Comparison of ENCODE assay signal across 16 mouse cellular contexts in the genomic region with DNA sequence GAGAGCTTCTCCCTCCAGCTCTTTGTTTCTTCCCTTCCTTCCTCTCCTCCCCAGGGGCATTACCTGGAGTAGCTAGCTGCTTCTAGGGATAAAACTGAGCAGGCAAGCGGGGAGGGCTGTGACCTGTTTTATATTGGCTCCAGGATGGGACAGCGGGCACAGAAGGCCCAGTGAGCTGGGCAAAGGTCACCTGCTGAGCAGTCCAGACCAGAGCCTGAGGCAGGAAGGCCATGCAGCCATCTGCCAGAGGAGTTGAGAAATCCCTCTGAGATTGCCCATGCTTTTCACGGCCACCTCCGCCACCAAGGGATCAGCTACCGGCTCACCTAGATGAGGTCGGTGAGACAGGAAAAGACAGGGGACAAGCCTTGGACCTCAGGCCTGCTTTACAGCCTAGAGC. TPM values are rescaled to one million over a fixed set of nuclear protein-coding genes. Genes with fewer than 3 reads are reported as not detected.
DNase-seq lines count a peak whose midpoint lies in the region; ATAC-seq and TF ChIP-seq lines count a peak whose summit lies in the region.
"Had no signal": no experiment of that assay in that cellular context is flagged by ENCODE, and none has a peak within 500 bp of the region (broad histone marks: within the 10 kb centered on the region; RNA-seq: fewer than 3 reads in every experiment).

No protein-coding gene starts in this region.

- no peaks in the 10 kb centered on the region for H3K9me3 ChIP-seq in kidney, embryonic 16.5 days (ENCODE audit: low read length)
- H3K9me3 ChIP-seq: heart, embryonic 13.5 days; hindbrain, embryonic 13.5 days; limb, embryonic 15.5 days had no signal

- 24% methylated on average over 6 of the region's 6 CpGs for WGBS in liver, adult 2 months
- WGBS in kidney, embryonic 16.5 days, result 74% methylated on average over 6 of the region's 6 CpGs

- H3K27me3 ChIP-seq in liver, adult 2 months (ENCODE audit: control insufficient read depth, insufficient read depth, low read length), result no peaks in the 10 kb centered on the region
- no peaks in the 10 kb centered on the region for H3K27me3 ChIP-seq in kidney, embryonic 16.5 days (ENCODE audit: insufficient read depth, low read length)
- H3K27me3 ChIP-seq: limb, embryonic 15.5 days had no signal

- peak overlapping the region; percentile 97 for H3K27ac ChIP-seq in liver, adult 2 months (replicated peaks; ENCODE audit: insufficient read depth, low read depth, low read length)
- no peak overlapping the region for H3K27ac ChIP-seq in kidney, embryonic 16.5 days (ENCODE audit: low read length)
- H3K27ac ChIP-seq: heart, embryonic 13.5 days; hindbrain, embryonic 13.5 days; limb, embryonic 15.5 days had no signal

- peak; percentile 63 for DNase-seq in adrenal gland, postnatal 10 days
- no peak for DNase-seq in adrenal gland, postnatal 25 days
- DNase-seq in liver, adult 2 months (ENCODE audit: extremely low read depth, low read depth, low spot score), result peak; percentile 96
- DNase-seq in liver, result no peak
- no peak for DNase-seq in left cerebral cortex, adult 11 months (ENCODE audit: low spot score)
- no peak for DNase-seq in layer of hippocampus, postnatal 36 days
- DNase-seq in thymus, postnatal 36 days, result no peak
- DNase-seq: forebrain, postnatal 0 days; lung, postnatal 36 days had no signal

- peak; percentile 87; the same call in 1 of the 2 replicates for TF ChIP-seq POLR2A in liver, adult 2 months (IDR thresholded peaks at IDR 0.05; ENCODE audit: extremely low read depth, insufficient read depth, low read length)

- H3K79me2 ChIP-seq in liver, adult 2 months (ENCODE audit: control insufficient read depth, insufficient read depth, low read length), result peaks cover 8% of the 10 kb centered on the region

- H3K4me2 ChIP-seq in kidney, embryonic 16.5 days (replicated peaks; ENCODE audit: low read depth, low read length), result no peak overlapping the region
- H3K4me2 ChIP-seq: heart, embryonic 13.5 days; hindbrain, embryonic 13.5 days; limb, embryonic 15.5 days; midbrain, embryonic 11.5 days had no signal

- TF ChIP-seq CTCF in liver, adult 2 months (IDR thresholded peaks at IDR 0.05; ENCODE audit: low read depth, low read length), result no peak

- 0 out of 2 replicates have a peak, but pooled peaks have one; percentile 39 for ATAC-seq in kidney, embryonic 16.5 days (ENCODE audit: low FRiP score, low TSS enrichment)
- ATAC-seq: forebrain, postnatal 0 days had no signal

- peaks cover 13% of the 10 kb centered on the region for H3K4me1 ChIP-seq in liver, adult 2 months (ENCODE audit: control insufficient read depth, insufficient read depth, low read length)
- peaks cover 7% of the 10 kb centered on the region for H3K4me1 ChIP-seq in kidney, embryonic 16.5 days (ENCODE audit: insufficient read depth, low read length)

- H3K4me3 ChIP-seq in liver, adult 2 months (ENCODE audit: insufficient read depth, low read depth, low read length), result peak overlapping the region; percentile 87
- H3K4me3 ChIP-seq in kidney, embryonic 16.5 days (ENCODE audit: low read length), result no peak overlapping the region
- H3K4me3 ChIP-seq: heart, embryonic 13.5 days; hindbrain, embryonic 13.5 days; limb, embryonic 15.5 days had no signal

- peak overlapping the region; percentile 95 for H3K9ac ChIP-seq in liver, adult 2 months (ENCODE audit: low read depth, low read length)
- H3K9ac ChIP-seq in kidney, embryonic 16.5 days (replicated peaks; ENCODE audit: low read length), result no peak overlapping the region
- H3K9ac ChIP-seq: forebrain, postnatal 0 days; heart, embryonic 13.5 days; hindbrain, embryonic 13.5 days; limb, embryonic 15.5 days had no signal

- H3K36me3 ChIP-seq in liver, adult 2 months (ENCODE audit: control insufficient read depth, insufficient read depth, low read length), result peaks cover 4% of the 10 kb centered on the region; the same call in 1 of the 2 replicates
- no peaks in the 10 kb centered on the region for H3K36me3 ChIP-seq in kidney, embryonic 16.5 days (ENCODE audit: insufficient read depth, low read length)
- H3K36me3 ChIP-seq: heart, embryonic 13.5 days; hindbrain, embryonic 13.5 days; limb, embryonic 15.5 days had no signal

RNA-seq across cellular contexts. Expression of a gene that starts 0.2 kb away (rescaled TPM):
- total RNA-seq in adrenal gland, postnatal 10 days (2021), result 10 to 100 TPM; 25.1 to 63.1 TPM
- 2.2 and 32.9 TPM in 2 replicates for total RNA-seq in adrenal gland, postnatal 25 days (2021)
- total RNA-seq in liver, adult 2 months (2014; rRNA removed), result 2,319 and 2,365 TPM in 2 replicates
- polyA plus RNA-seq in liver, adult 2 months (2012; rRNA removed), result 8,710 and 9,739 TPM in 2 replicates
- polyA plus RNA-seq in kidney, embryonic 16.5 days (2015; fragmentation: Nextera tagmentation; extraction: Ambion mirVana), result 0.76 and 0.82 TPM in 2 replicates
- total RNA-seq in layer of hippocampus, postnatal 36 days (2021), result 1 to 10 TPM in 1 of 2 experiments, not detected in 1; 1.4 TPM
- total RNA-seq: forebrain, postnatal 0 days had no signal
- polyA plus RNA-seq: heart, embryonic 13.5 days; hindbrain, embryonic 13.5 days; limb, embryonic 15.5 days; midbrain, embryonic 11.5 days; testis, adult 2 months had no signal

RNA-seq across cellular contexts. Expression of a gene that starts 5.3 kb away (rescaled TPM):
- 1 to 10 TPM; 2.9 to 8.5 TPM for total RNA-seq in adrenal gland, postnatal 10 days (2021)
- 1.00 TPM in 1 of 2 replicates, not detected in the other for total RNA-seq in adrenal gland, postnatal 25 days (2021)
- 187 and 323 TPM in 2 replicates for total RNA-seq in liver, adult 2 months (2014; rRNA removed)
- 177 and 239 TPM in 2 replicates for polyA plus RNA-seq in liver, adult 2 months (2012; rRNA removed)
- polyA plus RNA-seq in kidney, embryonic 16.5 days (2015; fragmentation: Nextera tagmentation; extraction: Ambion mirVana), result 0.25 TPM in 1 of 2 replicates, not detected in the other
- not detected for total RNA-seq in layer of hippocampus, postnatal 36 days (2021)
- total RNA-seq: forebrain, postnatal 0 days had no signal
- polyA plus RNA-seq: forebrain, postnatal 0 days; gonadal fat pad, adult 2 months; heart, embryonic 13.5 days; hindbrain, embryonic 13.5 days; limb, embryonic 15.5 days; midbrain, embryonic 11.5 days had no signal

RNA-seq across cellular contexts. Expression of a gene that starts 6.8 kb away (rescaled TPM):
- total RNA-seq in adrenal gland, postnatal 10 days (2021), result 1,000 to 10,000 TPM; 1,779 to 4,788 TPM
- total RNA-seq in adrenal gland, postnatal 25 days (2021), result 0.52 and 119 TPM in 2 replicates
- total RNA-seq in liver, adult 2 months (2014; rRNA removed), result 4,768 and 8,294 TPM in 2 replicates
- 7,598 and 8,406 TPM in 2 replicates for polyA plus RNA-seq in liver, adult 2 months (2012; rRNA removed)
- polyA plus RNA-seq in kidney, embryonic 16.5 days (2015; fragmentation: Nextera tagmentation; extraction: Ambion mirVana), result 13.6 and 19.3 TPM in 2 replicates
- total RNA-seq in layer of hippocampus, postnatal 36 days (2021), result not detected

RNA-seq across cellular contexts. Expression of a gene that starts 33.2 kb away (rescaled TPM):
- total RNA-seq in adrenal gland, postnatal 10 days (2021), result 10 to 100 TPM; 31.4 to 92.9 TPM
- total RNA-seq in adrenal gland, postnatal 25 days (2021), result 5.9 TPM in 1 of 2 replicates, not detected in the other
- 771 and 1,014 TPM in 2 replicates for total RNA-seq in liver, adult 2 months (2014; rRNA removed)
- 2,298 and 3,079 TPM in 2 replicates for polyA plus RNA-seq in liver, adult 2 months (2012; rRNA removed)
- not detected in 2 replicates for polyA plus RNA-seq in kidney, embryonic 16.5 days (2015; fragmentation: Nextera tagmentation; extraction: Ambion mirVana)
- total RNA-seq in layer of hippocampus, postnatal 36 days (2021), result not detected
- total RNA-seq: forebrain, postnatal 0 days had no signal
- polyA plus RNA-seq: forebrain, postnatal 0 days; heart, embryonic 13.5 days; hindbrain, embryonic 13.5 days; limb, embryonic 15.5 days; testis, adult 2 months had no signal

RNA-seq across cellular contexts. Expression of a gene that starts 37.7 kb away (rescaled TPM):
- total RNA-seq in adrenal gland, postnatal 10 days (2021), result 10 to 100 TPM; 28.9 to 35.5 TPM
- total RNA-seq in adrenal gland, postnatal 25 days (2021), result 57.1 and 84.5 TPM in 2 replicates
- total RNA-seq in liver, adult 2 months (2014; rRNA removed), result 25.9 and 42.4 TPM in 2 replicates
- 19.5 and 23.0 TPM in 2 replicates for polyA plus RNA-seq in liver, adult 2 months (2012; rRNA removed)
- polyA plus RNA-seq in kidney, embryonic 16.5 days (2015; fragmentation: Nextera tagmentation; extraction: Ambion mirVana), result 61.1 and 61.9 TPM in 2 replicates
- total RNA-seq in layer of hippocampus, postnatal 36 days (2021), result 10 to 100 TPM; 37.9 to 40.6 TPM

Comparison
In these comparisons a context has a peak if more than half of its experiments do, and no peak if none do; other contexts are left out.
1. DNase-seq: peak in adrenal gland, postnatal 10 days (single experiment) and liver, adult 2 months (single experiment); none in adrenal gland, postnatal 25 days (single experiment), liver (single experiment), left cerebral cortex, adult 11 months (single experiment), layer of hippocampus, postnatal 36 days (0 of 2) and thymus, postnatal 36 days (0 of 2).
2. RNA of a gene that starts 6.8 kb away (total RNA-seq): 1,779 to 4,788 TPM in adrenal gland, postnatal 10 days and 4,768 to 8,294 TPM in liver, adult 2 months; 0.52 to 119 TPM in adrenal gland, postnatal 25 days and not detected in layer of hippocampus, postnatal 36 days; every median in the first group is over 10 times any median in the second.
3. RNA of a gene that starts 0.2 kb away (total RNA-seq): 2,319 to 2,365 TPM in liver, adult 2 months; 25.1 to 63.1 TPM in adrenal gland, postnatal 10 days, 2.2 to 32.9 TPM in adrenal gland, postnatal 25 days and 1.4 TPM in layer of hippocampus, postnatal 36 days; every median in the first group is over 10 times any median in the second.
4. RNA of a gene that starts 5.3 kb away (total RNA-seq): 187 to 323 TPM in liver, adult 2 months; 2.9 to 8.5 TPM in adrenal gland, postnatal 10 days, 1.00 TPM in adrenal gland, postnatal 25 days and not detected in layer of hippocampus, postnatal 36 days; every median in the first group is over 10 times any median in the second.